Mouse (Mus musculus) embryonic facial prominence, embryonic 12.5 days (tissue): ENCODE data around the gene Slc16a3. TPM values are rescaled to one million over a fixed set of nuclear protein-coding genes. Genes with fewer than 3 reads are reported as not detected.

Experiments
- ATAC-seq: fragments of 200-750 bp; cut with Nextera tagmentation; 2 replicates; pipeline ENCODE4 v1.8.0; 2017; ENCODE audit not compliant: insufficient number of reproducible peaks, insufficient read depth, low FRiP score, low TSS enrichment
- H3K27ac ChIP-seq: fragments of 300-500 bp; sonication (generic); 2 replicates; pipeline ENCODE4 v1.5.1; 2016; ENCODE audit warnings: mild to moderate bottlenecking
- H3K27me3 ChIP-seq: fragments of 300-500 bp; sonication (generic); 2 replicates; pipeline ENCODE4 v1.6.1; 2016; ENCODE audit warnings: mild to moderate bottlenecking, moderate library complexity
- H3K36me3 ChIP-seq: fragments of 300-500 bp; sonication (generic); 2 replicates; pipeline ENCODE4 v1.6.1; 2016; ENCODE audit warnings: mild to moderate bottlenecking
- H3K4me1 ChIP-seq: fragments of 300-500 bp; sonication (generic); 2 replicates; pipeline ENCODE4 v1.6.1; 2016
- H3K4me2 ChIP-seq: fragments of 300-500 bp; sonication (generic); replicated peaks from 2 replicates; pipeline ENCODE4 v1.6.1; 2016; ENCODE audit warnings: mild to moderate bottlenecking, moderate library complexity
- H3K4me3 ChIP-seq: fragments of 300-500 bp; sonication (generic); 2 replicates; pipeline ENCODE4 v1.5.1; 2016; ENCODE audit warnings: mild to moderate bottlenecking
- H3K9ac ChIP-seq: fragments of 300-500 bp; sonication (generic); 2 replicates; pipeline ENCODE4 v1.6.1; 2016; ENCODE audit warnings: mild to moderate bottlenecking, moderate library complexity
- H3K9me3 ChIP-seq: fragments of 300-500 bp; sonication (generic); 2 replicates; pipeline ENCODE4 v1.6.1; 2016; ENCODE audit warnings: mild to moderate bottlenecking, moderate library complexity
- WGBS: fragments of 180-500 bp; shearing (Covaris S2); methylation state at CpG from one replicate; pipeline ENCODE4 v1.1.7; 2016; 5-methylcytosine and 5-hydroxymethylcytosine counted together
- polyA plus RNA-seq: library from polyadenylated mRNA; unstranded; fragments of >200 nt; fragmentation: Nextera tagmentation; extraction: Ambion mirVana; gene quantifications from 2 replicates; pipeline ENCODE4 v1.2.1, GENCODE M21; 2016

Gene Slc16a3
- polyA plus RNA-seq, 1 experiment from 2014 or later, result 46.9 TPM

GRCm38 (mm10) chr11:120928468-120928867 is 19.8 kb upstream of the Slc16a3 start:
- Histone ChIP-seq H3K27me3 (no peaks in the 10 kb centered on the region), H3K9ac (no peak overlapping the region), H3K27ac (no peak overlapping the region), H3K4me1 (no peaks in the 10 kb centered on the region), H3K9me3 (no peaks in the 10 kb centered on the region), H3K4me2 (no peak overlapping the region), H3K36me3 (peaks cover 3% of the 10 kb centered on the region; the same call in 1 of the 2 replicates), H3K4me3 (no peak overlapping the region)
- 89% methylated on average over 4 of the region's 4 CpGs for WGBS
- ATAC-seq, result no peak

- H3K36me3 ChIP-seq, result no peaks in the 10 kb centered on the region; the same call in 1 of the 2 replicates
- no peak for ATAC-seq
- 85% methylated on average over 4 of the region's 4 CpGs for WGBS
- no peaks in the 10 kb centered on the region for H3K27me3 ChIP-seq
- H3K4me3 ChIP-seq, result no peak overlapping the region
- no peak overlapping the region for H3K4me2 ChIP-seq
- H3K27ac ChIP-seq, result no peak overlapping the region
- no peaks in the 10 kb centered on the region for H3K9me3 ChIP-seq
- H3K4me1 ChIP-seq, result no peaks in the 10 kb centered on the region
- H3K9ac ChIP-seq, result no peak overlapping the region
Observed at GRCm38 (mm10) chr11:120931479-120931878, 16.8 kb upstream of the Slc16a3 start.

GRCm38 (mm10) chr11:120932564-120933398 is 15.5 kb upstream of the Slc16a3 start, which contains the start of gene Ccdc57:
Ccdc57 (minus strand) TSS chr11:120932872.
- Histone ChIP-seq H3K27ac (0 out of 2 replicates have a peak within 1 kb of the TSS, but pooled peaks have one; percentile 20), H3K4me2 (peak within 1 kb of the TSS; percentile 75), H3K4me1 (no peaks in the 10 kb centered on the region), H3K36me3 (no peaks in the 10 kb centered on the region; the same call in 1 of the 2 replicates), H3K9me3 (no peaks in the 10 kb centered on the region), H3K27me3 (no peaks in the 10 kb centered on the region), H3K9ac (peak within 1 kb of the TSS; percentile 59), H3K4me3 (peak within 1 kb of the TSS; percentile 68)
- peak; percentile 82; the same call in 1 of the 2 replicates for ATAC-seq
- 11% methylated on average over 44 of the region's 44 CpGs for WGBS

- WGBS, result 96% methylated on average over 1 of the region's 1 CpGs
- Histone ChIP-seq H3K36me3 (no peaks in the 10 kb centered on the region), H3K9ac (0 out of 2 replicates have a peak overlapping the region, but pooled peaks have one; percentile 5), H3K4me3 (no peak overlapping the region), H3K4me2 (no peak overlapping the region), H3K27me3 (no peaks in the 10 kb centered on the region), H3K27ac (no peak overlapping the region), H3K9me3 (no peaks in the 10 kb centered on the region), H3K4me1 (no peaks in the 10 kb centered on the region)
- ATAC-seq, result no peak
Observed at GRCm38 (mm10) chr11:120937976-120938375, 10.3 kb upstream of the Slc16a3 start.

- WGBS, result 48% methylated on average over 4 of the region's 4 CpGs
- H3K9ac ChIP-seq, result no peak overlapping the region
- no peak overlapping the region for H3K27ac ChIP-seq
- no peak overlapping the region for H3K4me3 ChIP-seq
- no peaks in the 10 kb centered on the region for H3K36me3 ChIP-seq
- no peaks in the 10 kb centered on the region for H3K9me3 ChIP-seq
- H3K27me3 ChIP-seq, result no peaks in the 10 kb centered on the region
- no peaks in the 10 kb centered on the region for H3K4me1 ChIP-seq
- no peak overlapping the region for H3K4me2 ChIP-seq
- ATAC-seq, result no peak
Observed at GRCm38 (mm10) chr11:120938795-120939194, 9.5 kb upstream of the Slc16a3 start.

GRCm38 (mm10) chr11:120939712-120940341 is 8.5 kb upstream of the Slc16a3 start:
- no peak overlapping the region for H3K4me3 ChIP-seq
- H3K4me2 ChIP-seq, result no peak overlapping the region
- H3K36me3 ChIP-seq, result no peaks in the 10 kb centered on the region
- no peak for ATAC-seq
- H3K27ac ChIP-seq, result no peak overlapping the region
- H3K4me1 ChIP-seq, result no peaks in the 10 kb centered on the region
- H3K9me3 ChIP-seq, result no peaks in the 10 kb centered on the region
- H3K9ac ChIP-seq, result no peak overlapping the region
- H3K27me3 ChIP-seq, result no peaks in the 10 kb centered on the region
- WGBS, result 58% methylated on average over 6 of the region's 6 CpGs

GRCm38 (mm10) chr11:120940959-120941358 is 7.3 kb upstream of the Slc16a3 start:
- Histone ChIP-seq H3K9me3 (no peaks in the 10 kb centered on the region), H3K4me3 (no peak overlapping the region), H3K27me3 (no peaks in the 10 kb centered on the region), H3K4me2 (no peak overlapping the region), H3K27ac (no peak overlapping the region), H3K9ac (no peak overlapping the region), H3K4me1 (no peaks in the 10 kb centered on the region), H3K36me3 (no peaks in the 10 kb centered on the region)
- 86% methylated on average over 6 of the region's 6 CpGs for WGBS
- ATAC-seq, result no peak

DNA sequence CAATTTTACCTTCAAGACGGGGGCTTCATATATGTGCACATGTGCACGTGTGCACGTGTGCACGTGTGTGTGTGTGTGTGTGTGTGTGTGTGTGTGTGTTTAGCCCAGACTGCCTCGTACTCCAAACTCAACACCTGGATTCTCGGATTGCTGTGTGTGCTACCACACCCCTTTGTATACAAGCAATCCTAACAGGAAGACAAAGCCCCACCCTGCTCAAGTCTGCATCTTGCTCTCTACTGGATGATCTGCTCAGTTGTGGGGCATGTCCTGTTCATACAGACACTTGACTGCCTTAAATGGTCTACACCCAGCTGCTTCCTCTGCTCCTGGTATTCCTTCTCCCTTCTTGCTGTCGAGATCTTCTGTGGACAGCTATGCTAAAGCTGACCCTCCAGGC is 3.0 kb upstream of the Slc16a3 start:
- no peaks in the 10 kb centered on the region for H3K36me3 ChIP-seq
- H3K4me2 ChIP-seq, result no peak overlapping the region
- H3K9me3 ChIP-seq, result no peaks in the 10 kb centered on the region
- no peak for ATAC-seq
- H3K27me3 ChIP-seq, result peaks cover 21% of the 10 kb centered on the region
- H3K27ac ChIP-seq, result no peak overlapping the region
- H3K4me1 ChIP-seq, result peaks cover 4% of the 10 kb centered on the region
- no peak overlapping the region for H3K9ac ChIP-seq
- no peak overlapping the region for H3K4me3 ChIP-seq
- 82% methylated on average over 7 of the region's 7 CpGs for WGBS

- no peak overlapping the region for H3K9ac ChIP-seq
- 94% methylated on average over 5 of the region's 5 CpGs for WGBS
Observed at GRCm38 (mm10) chr11:120945926-120946325, 2.4 kb upstream of the Slc16a3 start.

GRCm38 (mm10) chr11:120948861-120949851 is 876 bp downstream of the Slc16a3 start:
- WGBS, result 2% methylated on average over 69 of the region's 75 CpGs
- Histone ChIP-seq H3K36me3 (peaks cover 3% of the 10 kb centered on the region; the same call in 1 of the 2 replicates), H3K4me3 (peak overlapping the region; percentile 48), H3K9ac (peak overlapping the region; percentile 64), H3K27ac (peak overlapping the region; percentile 25; the same call in 1 of the 2 replicates), H3K4me1 (peaks cover 18% of the 10 kb centered on the region), H3K9me3 (no peaks in the 10 kb centered on the region), H3K27me3 (peaks cover 24% of the 10 kb centered on the region), H3K4me2 (peak overlapping the region; percentile 58)
- no peak for ATAC-seq

More at GRCm38 (mm10) chr11:120945926-120946325, 2.4 kb upstream of the Slc16a3 start:
- Histone ChIP-seq H3K4me1 (peaks cover 7% of the 10 kb centered on the region), H3K4me2 (no peak overlapping the region), H3K27ac (no peak overlapping the region), H3K27me3 (peaks cover 24% of the 10 kb centered on the region), H3K4me3 (no peak overlapping the region), H3K36me3 (no peaks in the 10 kb centered on the region), H3K9me3 (no peaks in the 10 kb centered on the region)
- ATAC-seq, result no peak

GRCm38 (mm10) chr11:120949863-120950262 is 1.6 kb downstream of the Slc16a3 start:
- ATAC-seq, result no peak
- H3K4me2 ChIP-seq, result peak overlapping the region; percentile 58
- peaks cover 24% of the 10 kb centered on the region for H3K27me3 ChIP-seq
- peak overlapping the region; percentile 64 for H3K9ac ChIP-seq
- H3K36me3 ChIP-seq, result peaks cover 9% of the 10 kb centered on the region; the same call in 1 of the 2 replicates
- WGBS, result 11% methylated on average over 10 of the region's 10 CpGs
- peak overlapping the region; percentile 48 for H3K4me3 ChIP-seq
- H3K9me3 ChIP-seq, result no peaks in the 10 kb centered on the region
- H3K27ac ChIP-seq, result no peak overlapping the region
- peaks cover 18% of the 10 kb centered on the region for H3K4me1 ChIP-seq
